Mouse (Mus musculus): ENCODE measurements around the gene Prkcg. TPM values are rescaled to one million over a fixed set of nuclear protein-coding genes. Genes with fewer than 3 reads are reported as not detected.

Prkcg gene
- polyA plus RNA-seq, 1 experiment: 3.4 TPM

DNA sequence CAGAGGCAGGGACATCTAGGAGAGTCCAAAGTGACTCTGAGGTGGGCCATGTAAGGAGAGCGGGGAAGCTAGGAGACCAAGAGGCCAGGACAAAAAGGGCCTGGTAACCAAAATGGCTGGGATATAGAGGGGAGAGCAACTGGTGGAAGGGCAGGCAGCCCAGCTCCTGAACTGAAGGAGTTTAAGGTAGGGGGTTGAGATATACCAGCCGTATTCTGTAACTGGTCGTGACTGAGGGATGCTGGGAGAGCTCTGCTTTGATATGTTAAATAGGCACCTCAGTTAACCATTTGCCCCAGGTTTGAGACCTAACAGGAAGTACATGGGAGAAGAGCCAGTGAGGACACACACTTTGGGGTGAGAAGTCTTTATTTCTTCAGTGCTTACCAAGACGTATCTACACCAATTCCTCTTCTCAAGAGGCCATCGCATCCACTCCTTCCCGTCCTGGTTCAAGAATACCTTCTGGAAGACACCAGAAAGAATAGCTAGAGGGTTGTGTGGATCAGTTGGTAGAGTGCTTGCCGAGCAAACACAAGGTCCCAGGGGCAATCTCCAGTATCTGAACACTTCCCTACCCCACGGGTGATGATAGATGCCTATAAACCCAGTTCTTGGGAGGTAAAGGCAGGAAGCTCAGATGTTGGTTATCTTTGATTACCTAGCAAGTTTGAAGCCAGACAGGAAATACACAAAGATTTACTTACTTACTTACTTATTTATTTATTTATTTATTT is 12.1 kb downstream of the Prkcg start:
- Histone ChIP-seq H3K9ac (ENCODE audit: low read depth, poor library complexity, severe bottlenecking) (0 out of 2 replicates have a peak overlapping the region, but pooled peaks have one; percentile 32), H3K27me3 (ENCODE audit: control insufficient read depth, insufficient read depth, low read length, poor library complexity, severe bottlenecking) (no peaks in the 10 kb centered on the region), H3K27ac (ENCODE audit: insufficient read depth, low read length) (peak overlapping the region; percentile 70), H3K4me3 (ENCODE audit: low read depth, low read length) (no peak overlapping the region), H3K36me3 (ENCODE audit: control insufficient read depth, insufficient read depth, low read length, poor library complexity, severe bottlenecking) (peaks cover 29% of the 10 kb centered on the region), H3K4me1 (ENCODE audit: control insufficient read depth, insufficient read depth, low read length) (peaks cover 2% of the 10 kb centered on the region), H3K9me3 (replicated peaks; ENCODE audit: control insufficient read depth, insufficient read depth, low read length, poor library complexity, severe bottlenecking) (no peaks in the 10 kb centered on the region)
- TF ChIP-seq POLR2A (IDR thresholded peaks at IDR 0.05; ENCODE audit: insufficient read depth, low read length) (no peak), EP300 (IDR thresholded peaks at IDR 0.05; ENCODE audit: insufficient read depth, low read depth, low read length) (no peak), CTCF (IDR thresholded peaks at IDR 0.05; ENCODE audit: low read depth, low read length) (no peak)

DNA sequence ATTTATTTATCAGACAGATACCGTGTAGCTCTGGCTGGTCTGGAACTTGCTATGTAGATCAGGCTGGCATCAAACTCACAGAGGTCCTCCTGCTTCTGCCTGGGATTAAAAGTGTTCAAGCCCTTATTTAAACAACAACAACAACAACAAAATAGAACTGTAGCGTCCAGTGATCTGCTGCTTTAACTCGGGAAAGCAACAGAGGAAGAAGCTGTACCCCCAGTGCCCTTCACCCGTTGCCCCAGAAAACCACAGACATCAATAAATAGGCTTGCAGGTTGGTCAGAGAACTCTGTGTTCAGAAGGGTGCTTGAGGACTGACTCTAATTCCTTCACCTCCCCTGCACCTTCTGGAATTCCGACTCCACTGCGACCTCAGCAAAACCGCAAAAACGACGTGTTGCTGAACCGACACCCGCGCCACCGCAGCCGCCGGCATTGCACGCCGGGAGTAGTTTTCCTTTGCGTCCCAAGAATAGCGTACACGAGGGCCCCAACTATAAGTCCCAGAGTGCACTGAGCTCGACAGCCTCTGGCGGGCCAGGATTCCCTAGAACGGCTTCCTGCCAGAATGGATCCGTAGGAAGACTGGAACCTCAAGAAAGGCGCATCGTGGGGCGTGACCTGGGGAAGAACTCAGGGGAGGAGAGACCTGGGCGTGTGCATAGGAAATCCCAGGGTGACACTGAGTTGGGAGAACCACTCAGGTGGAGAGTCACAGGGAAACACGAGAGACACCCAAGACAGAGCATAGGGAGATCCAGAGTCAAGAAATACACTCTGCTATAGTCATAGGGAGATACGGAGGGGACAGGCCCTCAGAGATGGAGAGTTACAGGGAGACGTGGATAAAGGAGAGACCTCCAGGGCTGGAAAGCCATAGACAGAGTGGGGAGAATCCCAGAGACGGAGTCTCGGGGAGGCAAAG is 12.9 kb downstream of the Prkcg start:
- H3K4me1 ChIP-seq (ENCODE audit: control insufficient read depth, insufficient read depth, low read length): peaks cover 2% of the 10 kb centered on the region
- H3K27ac ChIP-seq (ENCODE audit: insufficient read depth, low read length): no peak overlapping the region
- peaks cover 22% of the 10 kb centered on the region for H3K36me3 ChIP-seq (ENCODE audit: control insufficient read depth, insufficient read depth, low read length, poor library complexity, severe bottlenecking)
- no peaks in the 10 kb centered on the region for H3K9me3 ChIP-seq (replicated peaks; ENCODE audit: control insufficient read depth, insufficient read depth, low read length, poor library complexity, severe bottlenecking)
- no peaks in the 10 kb centered on the region for H3K27me3 ChIP-seq (ENCODE audit: control insufficient read depth, insufficient read depth, low read length, poor library complexity, severe bottlenecking)
- TF ChIP-seq CTCF (IDR thresholded peaks at IDR 0.05; ENCODE audit: low read depth, low read length) (no peak), EP300 (IDR thresholded peaks at IDR 0.05; ENCODE audit: insufficient read depth, low read depth, low read length) (no peak), POLR2A (IDR thresholded peaks at IDR 0.05; ENCODE audit: insufficient read depth, low read length) (no peak)
- H3K4me3 ChIP-seq (ENCODE audit: low read depth, low read length): peak overlapping the region; percentile 32
- H3K9ac ChIP-seq (ENCODE audit: low read depth, poor library complexity, severe bottlenecking): peak overlapping the region; percentile 25

DNA sequence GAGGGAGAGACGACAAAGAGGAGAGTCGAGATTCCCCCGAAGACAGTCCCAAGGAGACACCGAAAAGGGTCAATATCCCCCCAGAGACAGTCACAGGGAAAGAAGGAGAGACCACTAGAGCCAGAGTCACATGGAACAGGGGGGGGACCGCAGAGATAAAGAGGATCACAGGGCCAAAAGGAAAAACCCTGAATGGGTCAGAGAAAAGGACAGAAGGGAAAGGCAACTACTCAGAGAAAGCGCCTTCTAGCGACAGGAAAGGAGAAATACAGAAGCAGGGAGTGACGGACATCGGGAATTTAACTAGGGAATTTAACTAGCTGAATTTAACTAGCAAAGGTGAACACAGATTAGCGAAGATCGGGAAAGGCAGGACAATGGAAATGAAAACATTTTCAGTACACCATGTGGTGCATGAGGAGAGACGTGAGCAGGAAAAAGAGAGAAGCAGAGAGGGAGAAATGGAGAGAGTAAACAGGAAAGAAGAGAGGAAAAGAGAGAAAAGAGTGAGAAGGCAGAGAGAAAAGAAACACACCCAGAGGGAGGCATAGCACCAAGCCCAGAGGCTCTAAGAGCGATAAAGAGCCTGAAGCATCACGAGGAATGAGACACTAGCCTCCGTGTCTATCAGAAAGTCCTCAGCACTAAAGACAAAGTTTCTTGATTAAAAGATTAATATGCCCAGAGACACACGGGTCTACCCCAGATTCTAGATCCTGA is 13.7 kb downstream of the Prkcg start:
- peak overlapping the region; percentile 63 for H3K27ac ChIP-seq (ENCODE audit: insufficient read depth, low read length)

DNA sequence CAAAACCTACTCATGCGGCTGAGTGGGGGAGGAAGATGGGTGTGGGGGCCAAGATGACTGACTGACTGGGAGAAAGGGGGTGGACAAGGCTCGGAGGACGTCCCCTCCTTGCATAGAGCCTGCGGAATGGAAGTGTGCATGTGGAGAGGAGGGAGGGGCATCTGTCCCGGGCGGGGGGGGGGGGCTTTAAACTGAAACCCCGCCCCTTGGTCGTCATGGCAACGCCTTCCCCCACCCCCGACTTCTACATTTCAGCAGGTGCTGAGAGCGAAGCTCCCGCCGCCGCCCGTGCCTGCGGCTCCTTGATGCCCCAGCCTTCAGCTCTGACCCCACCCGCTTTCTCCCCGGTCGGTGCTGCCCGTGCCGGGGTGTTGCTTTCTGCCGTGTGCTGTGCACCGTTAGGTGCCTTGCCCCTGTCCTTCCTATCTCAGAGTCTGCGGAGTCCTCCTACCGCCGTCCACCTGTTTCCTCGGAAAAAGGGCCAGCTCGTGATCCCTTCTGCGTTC is 14.3 kb downstream of the Prkcg start:
- H3K27me3 ChIP-seq (ENCODE audit: control insufficient read depth, insufficient read depth, low read length, poor library complexity, severe bottlenecking): no peaks in the 10 kb centered on the region
- no peaks in the 10 kb centered on the region for H3K9me3 ChIP-seq (replicated peaks; ENCODE audit: control insufficient read depth, insufficient read depth, low read length, poor library complexity, severe bottlenecking)
- TF ChIP-seq CTCF (IDR thresholded peaks at IDR 0.05; ENCODE audit: low read depth, low read length) (no peak), EP300 (IDR thresholded peaks at IDR 0.05; ENCODE audit: insufficient read depth, low read depth, low read length) (no peak), POLR2A (IDR thresholded peaks at IDR 0.05; ENCODE audit: insufficient read depth, low read length) (no peak)
- H3K4me1 ChIP-seq (ENCODE audit: control insufficient read depth, insufficient read depth, low read length): peaks cover 2% of the 10 kb centered on the region
- no peak overlapping the region for H3K27ac ChIP-seq (ENCODE audit: insufficient read depth, low read length)
- peak overlapping the region; percentile 69 for H3K4me3 ChIP-seq (ENCODE audit: low read depth, low read length)
- peak overlapping the region; percentile 57 for H3K9ac ChIP-seq (ENCODE audit: low read depth, poor library complexity, severe bottlenecking)
- peaks cover 8% of the 10 kb centered on the region for H3K36me3 ChIP-seq (ENCODE audit: control insufficient read depth, insufficient read depth, low read length, poor library complexity, severe bottlenecking)

More for the DNA sequence above, 13.7 kb downstream of the Prkcg start:
- Histone ChIP-seq H3K36me3 (ENCODE audit: control insufficient read depth, insufficient read depth, low read length, poor library complexity, severe bottlenecking) (peaks cover 14% of the 10 kb centered on the region), H3K4me3 (ENCODE audit: low read depth, low read length) (peak overlapping the region; percentile 50), H3K27me3 (ENCODE audit: control insufficient read depth, insufficient read depth, low read length, poor library complexity, severe bottlenecking) (no peaks in the 10 kb centered on the region), H3K4me1 (ENCODE audit: control insufficient read depth, insufficient read depth, low read length) (peaks cover 2% of the 10 kb centered on the region), H3K9ac (ENCODE audit: low read depth, poor library complexity, severe bottlenecking) (peak overlapping the region; percentile 57), H3K9me3 (replicated peaks; ENCODE audit: control insufficient read depth, insufficient read depth, low read length, poor library complexity, severe bottlenecking) (no peaks in the 10 kb centered on the region)
- no peak for TF ChIP-seq POLR2A (IDR thresholded peaks at IDR 0.05; ENCODE audit: insufficient read depth, low read length)
- no peak for TF ChIP-seq EP300 (IDR thresholded peaks at IDR 0.05; ENCODE audit: insufficient read depth, low read depth, low read length)
- TF ChIP-seq CTCF (IDR thresholded peaks at IDR 0.05; ENCODE audit: low read depth, low read length): no peak

DNA sequence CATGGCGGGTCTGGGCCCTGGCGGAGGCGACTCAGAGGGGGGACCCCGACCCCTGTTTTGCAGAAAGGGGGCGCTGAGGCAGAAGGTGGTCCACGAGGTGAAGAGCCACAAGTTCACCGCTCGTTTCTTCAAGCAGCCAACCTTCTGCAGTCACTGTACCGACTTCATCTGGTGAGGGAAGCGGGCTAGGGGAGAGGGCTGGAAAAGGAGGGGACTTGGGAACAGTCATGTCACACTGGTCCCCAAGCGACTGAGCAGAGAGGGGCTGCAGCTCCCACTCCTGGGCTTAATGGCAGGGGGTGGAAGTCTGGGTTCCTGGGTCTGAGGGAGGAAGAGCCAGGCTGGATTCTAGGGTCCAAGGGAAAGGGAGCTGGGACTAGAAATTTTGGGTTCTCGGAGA is 14.8 kb downstream of the Prkcg start:
- peaks cover 6% of the 10 kb centered on the region for H3K36me3 ChIP-seq (ENCODE audit: control insufficient read depth, insufficient read depth, low read length, poor library complexity, severe bottlenecking)
- H3K9me3 ChIP-seq (replicated peaks; ENCODE audit: control insufficient read depth, insufficient read depth, low read length, poor library complexity, severe bottlenecking): no peaks in the 10 kb centered on the region
- H3K4me1 ChIP-seq (ENCODE audit: control insufficient read depth, insufficient read depth, low read length): peaks cover 2% of the 10 kb centered on the region
- TF ChIP-seq POLR2A (IDR thresholded peaks at IDR 0.05; ENCODE audit: insufficient read depth, low read length): no peak
- TF ChIP-seq CTCF (IDR thresholded peaks at IDR 0.05; ENCODE audit: low read depth, low read length): no peak
- no peak for TF ChIP-seq EP300 (IDR thresholded peaks at IDR 0.05; ENCODE audit: insufficient read depth, low read depth, low read length)
- peak overlapping the region; percentile 69 for H3K4me3 ChIP-seq (ENCODE audit: low read depth, low read length)
- H3K9ac ChIP-seq (ENCODE audit: low read depth, poor library complexity, severe bottlenecking): peak overlapping the region; percentile 48
- no peaks in the 10 kb centered on the region for H3K27me3 ChIP-seq (ENCODE audit: control insufficient read depth, insufficient read depth, low read length, poor library complexity, severe bottlenecking)
- no peak overlapping the region for H3K27ac ChIP-seq (ENCODE audit: insufficient read depth, low read length)

Data from ES-Bruce4 (cell line).